Mouse (Mus musculus) heart, embryonic 11.5 days (tissue): ENCODE measurements at regions not wholly inside any gene's neighbourhood (a gene's known extent, or its start where the extent isn't known, plus 50 kb on each side); places are given as distances from the start of the nearest gene placed in this dataset.

Experiments used
- ATAC-seq: fragments of 200-750 bp; cut with Nextera tagmentation; replicated peaks from 2 replicates; pipeline ENCODE4 v1.8.0; 2017; ENCODE audit warnings: moderate library complexity; ENCODE audit not compliant: insufficient number of reproducible peaks, low FRiP score, low TSS enrichment
- H3K27ac ChIP-seq: fragments of 300-500 bp; sonication (generic); 2 replicates; pipeline ENCODE4 v1.5.1; 2014; ENCODE audit warnings: mild to moderate bottlenecking, low read depth, low read length
- H3K27me3 ChIP-seq: fragments of 300-500 bp; sonication (generic); 2 replicates; pipeline ENCODE4 v1.6.1; 2014; ENCODE audit warnings: mild to moderate bottlenecking, low read length, mixed read lengths; ENCODE audit not compliant: control insufficient read depth, insufficient read depth
- H3K36me3 ChIP-seq: fragments of 300-500 bp; sonication (generic); 2 replicates; pipeline ENCODE4 v1.6.1; 2014; ENCODE audit warnings: mild to moderate bottlenecking, low read length, moderate library complexity, mixed read lengths; ENCODE audit not compliant: control insufficient read depth, insufficient read depth
- H3K4me1 ChIP-seq: fragments of 300-500 bp; sonication (generic); 2 replicates; pipeline ENCODE4 v1.6.1; 2014; ENCODE audit warnings: low read length; ENCODE audit not compliant: control insufficient read depth, insufficient read depth
- H3K4me2 ChIP-seq: fragments of 300-500 bp; sonication (generic); 2 replicates; pipeline ENCODE4 v1.6.1; 2014; ENCODE audit warnings: mild to moderate bottlenecking, moderate library complexity
- H3K4me3 ChIP-seq: fragments of 300-500 bp; sonication (generic); 2 replicates; pipeline ENCODE4 v1.5.1; 2014; ENCODE audit warnings: low read depth, low read length
- H3K9ac ChIP-seq: fragments of 300-500 bp; sonication (generic); 2 replicates; pipeline ENCODE4 v1.6.1; 2014; ENCODE audit warnings: mild to moderate bottlenecking, low read depth, low read length, moderate library complexity
- H3K9me3 ChIP-seq: fragments of 300-500 bp; sonication (generic); replicated peaks from 2 replicates; pipeline ENCODE4 v1.6.1; 2016; ENCODE audit warnings: low read length; ENCODE audit not compliant: control insufficient read depth
- WGBS: fragments of 180-500 bp; shearing (Covaris S2); extraction: QIAGEN DNeasy Blood & Tissue Kit; methylation state at CpG from one replicate; pipeline ENCODE4 v1.1.7; 2014; ENCODE audit not compliant: insufficient replicate concordance; 5-methylcytosine and 5-hydroxymethylcytosine counted together

DNA sequence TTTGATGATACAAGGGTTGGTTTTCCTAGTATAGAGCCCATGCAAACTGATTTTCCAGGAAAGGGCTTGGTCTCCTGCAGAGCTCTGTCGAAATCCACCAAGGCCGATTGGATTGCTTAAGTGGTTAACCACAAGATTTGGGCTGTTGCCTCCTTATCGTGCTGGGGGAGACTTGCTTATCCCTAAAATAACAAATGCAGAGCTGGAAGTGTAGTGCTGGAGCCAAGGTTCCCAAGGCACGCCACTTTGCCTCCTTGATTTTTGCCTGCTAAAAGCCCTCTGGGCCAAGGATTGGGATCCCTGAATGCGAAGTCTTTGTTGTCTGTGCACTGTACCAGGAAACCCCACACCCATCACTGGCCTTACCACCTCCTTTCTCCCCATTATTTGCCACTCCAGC lies 52.8 kb upstream of the Tmem178 start:
- Histone ChIP-seq H3K4me3 (no peak overlapping the region), H3K27ac (peak overlapping the region; percentile 30; the same call in 1 of the 2 replicates), H3K4me2 (no peak overlapping the region), H3K4me1 (peaks cover 10% of the 10 kb centered on the region), H3K27me3 (no peaks in the 10 kb centered on the region), H3K9me3 (no peaks in the 10 kb centered on the region), H3K9ac (no peak overlapping the region), H3K36me3 (no peaks in the 10 kb centered on the region)
- WGBS: 17% methylated on average over 5 of the region's 5 CpGs
- ATAC-seq: no peak

DNA sequence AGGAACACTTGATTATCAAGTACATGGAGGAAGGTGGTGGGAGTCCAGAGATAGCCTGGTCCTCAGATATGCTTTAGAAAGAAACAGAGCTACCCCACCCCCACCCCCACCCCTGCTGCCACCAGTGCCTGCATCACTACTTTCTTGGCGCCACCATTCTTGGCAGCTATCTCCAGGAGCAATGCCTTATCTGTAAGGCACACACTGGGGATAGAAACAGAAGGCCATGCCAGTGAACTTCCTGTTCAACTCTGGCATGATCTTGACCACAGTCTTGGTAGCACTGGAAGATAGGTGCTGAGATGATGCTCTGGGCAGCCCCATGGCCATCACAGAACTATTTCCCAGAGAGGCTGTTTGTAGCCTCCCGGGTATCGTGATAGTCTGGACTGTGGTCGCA lies 55.3 kb upstream of the Tmem178 start:
- H3K9ac ChIP-seq: no peak overlapping the region
- 79% methylated on average over 4 of the region's 4 CpGs for WGBS

GRCm38 (mm10) chr17:80887749-80888119 lies 56.7 kb upstream of the Tmem178 start:
- 30% methylated on average over 8 of the region's 8 CpGs for WGBS
- peak overlapping the region; percentile 36 for H3K4me2 ChIP-seq
- ATAC-seq: no peak
- H3K27ac ChIP-seq: peak overlapping the region; percentile 75
- no peak overlapping the region for H3K4me3 ChIP-seq
- peaks cover 21% of the 10 kb centered on the region for H3K4me1 ChIP-seq
- H3K27me3 ChIP-seq: no peaks in the 10 kb centered on the region
- no peak overlapping the region; the same call in 1 of the 2 replicates for H3K9ac ChIP-seq
- no peaks in the 10 kb centered on the region for H3K36me3 ChIP-seq
- H3K9me3 ChIP-seq: no peaks in the 10 kb centered on the region

More for the DNA sequence above, 55.3 kb upstream of the Tmem178 start:
- ATAC-seq: no peak
- Histone ChIP-seq H3K9me3 (no peaks in the 10 kb centered on the region), H3K36me3 (no peaks in the 10 kb centered on the region), H3K4me2 (no peak overlapping the region), H3K4me3 (no peak overlapping the region), H3K27ac (no peak overlapping the region), H3K4me1 (peaks cover 21% of the 10 kb centered on the region), H3K27me3 (no peaks in the 10 kb centered on the region)

GRCm38 (mm10) chr17:80887021-80887748 lies 57.2 kb upstream of the Tmem178 start:
- 46% methylated on average over 18 of the region's 18 CpGs for WGBS

GRCm38 (mm10) chr17:80886211-80886701 lies 58.2 kb upstream of the Tmem178 start:
- H3K9me3 ChIP-seq: no peaks in the 10 kb centered on the region
- no peak overlapping the region for H3K4me2 ChIP-seq
- no peak overlapping the region; the same call in 1 of the 2 replicates for H3K27ac ChIP-seq
- H3K36me3 ChIP-seq: no peaks in the 10 kb centered on the region
- peaks cover 21% of the 10 kb centered on the region for H3K4me1 ChIP-seq
- H3K9ac ChIP-seq: no peak overlapping the region
- no peak overlapping the region for H3K4me3 ChIP-seq
- no peaks in the 10 kb centered on the region for H3K27me3 ChIP-seq
- no peak for ATAC-seq
- 41% methylated on average over 3 of the region's 3 CpGs for WGBS

More at GRCm38 (mm10) chr17:80887021-80887748, 57.2 kb upstream of the Tmem178 start:
- Histone ChIP-seq H3K9ac (peak overlapping the region; percentile 53), H3K4me1 (peaks cover 21% of the 10 kb centered on the region), H3K36me3 (no peaks in the 10 kb centered on the region), H3K9me3 (no peaks in the 10 kb centered on the region), H3K27me3 (no peaks in the 10 kb centered on the region), H3K4me2 (peak overlapping the region; percentile 36), H3K27ac (peak overlapping the region; percentile 75), H3K4me3 (no peak overlapping the region)
- no peak for ATAC-seq

- no peak for ATAC-seq
- H3K27ac ChIP-seq: no peak overlapping the region
- H3K36me3 ChIP-seq: no peaks in the 10 kb centered on the region
- no peak overlapping the region for H3K4me3 ChIP-seq
- 72% methylated on average over 9 of the region's 9 CpGs for WGBS
- no peaks in the 10 kb centered on the region for H3K27me3 ChIP-seq
- no peaks in the 10 kb centered on the region for H3K9me3 ChIP-seq
- H3K4me2 ChIP-seq: no peak overlapping the region
- H3K9ac ChIP-seq: no peak overlapping the region
- H3K4me1 ChIP-seq: peaks cover 21% of the 10 kb centered on the region
Measured at GRCm38 (mm10) chr17:80885706-80886105, 58.7 kb upstream of the Tmem178 start.

DNA sequence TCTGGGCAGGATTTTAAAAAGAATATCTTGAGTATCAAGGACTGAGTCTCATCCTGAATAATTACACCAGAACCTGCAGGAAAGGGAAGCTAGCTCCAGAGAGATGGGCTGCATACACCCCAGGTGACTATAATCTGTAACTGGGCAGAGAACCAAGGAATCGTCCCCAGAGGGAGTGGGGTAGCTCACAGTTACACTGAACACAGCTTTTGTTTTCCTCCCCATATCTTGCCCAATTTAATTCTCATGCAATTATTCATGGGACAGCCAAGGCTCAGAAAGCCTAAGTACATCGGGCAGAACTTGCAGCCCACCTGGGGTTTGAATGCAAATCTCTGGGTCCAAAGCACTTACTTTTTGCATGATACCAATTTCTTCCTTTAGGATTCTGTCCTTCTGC lies 59.5 kb upstream of the Tmem178 start:
- Histone ChIP-seq H3K27ac (no peak overlapping the region), H3K36me3 (no peaks in the 10 kb centered on the region), H3K4me1 (peaks cover 21% of the 10 kb centered on the region), H3K9ac (no peak overlapping the region), H3K9me3 (no peaks in the 10 kb centered on the region), H3K4me2 (no peak overlapping the region), H3K4me3 (no peak overlapping the region), H3K27me3 (no peaks in the 10 kb centered on the region)
- 60% methylated on average over 2 of the region's 2 CpGs for WGBS
- no peak for ATAC-seq

DNA sequence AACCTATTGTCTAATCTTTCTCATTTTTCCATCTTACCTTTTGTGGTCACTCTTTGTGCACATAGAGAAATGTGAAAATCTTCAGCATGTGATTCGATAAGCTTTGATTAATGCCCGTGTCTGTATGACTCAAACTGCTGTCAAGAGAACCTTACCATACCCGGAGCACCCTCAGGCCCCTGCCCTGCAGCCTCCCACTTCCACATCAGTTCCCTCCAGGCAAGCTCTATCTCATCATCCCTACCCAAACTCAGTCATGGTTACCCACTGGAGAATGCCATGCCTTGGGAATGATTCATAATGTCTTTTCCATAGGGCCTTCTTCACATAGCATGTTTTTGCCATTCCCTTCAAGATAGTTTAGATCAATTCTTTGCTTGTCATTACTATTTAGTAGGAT lies 62.0 kb upstream of the Tmem178 start:
- H3K27me3 ChIP-seq: no peaks in the 10 kb centered on the region
- no peaks in the 10 kb centered on the region for H3K36me3 ChIP-seq
- H3K9ac ChIP-seq: no peak overlapping the region
- no peak overlapping the region for H3K4me3 ChIP-seq
- H3K9me3 ChIP-seq: no peaks in the 10 kb centered on the region
- H3K4me2 ChIP-seq: no peak overlapping the region
- H3K27ac ChIP-seq: no peak overlapping the region
- WGBS: 73% methylated on average over 3 of the region's 3 CpGs
- H3K4me1 ChIP-seq: peaks cover 17% of the 10 kb centered on the region
- no peak for ATAC-seq

DNA sequence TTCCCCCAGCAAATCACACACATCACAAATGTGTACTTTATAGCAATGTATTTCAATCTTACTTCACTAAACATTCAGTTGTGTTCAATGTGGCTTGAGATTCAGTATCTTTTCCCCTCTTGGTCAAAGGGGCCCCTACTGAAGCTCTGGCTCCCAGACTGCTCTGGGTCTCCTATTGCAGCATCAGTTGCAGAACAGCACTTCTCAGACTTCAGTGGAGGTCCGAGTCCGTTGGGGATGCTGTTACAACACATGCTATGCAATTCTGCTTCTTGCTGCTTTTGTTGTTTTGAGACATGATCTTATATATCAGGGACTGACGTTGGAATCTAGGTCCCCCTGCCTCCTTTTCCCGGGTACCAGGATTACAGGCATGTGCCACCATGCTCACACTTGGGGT lies 64.1 kb upstream of the Tmem178 start:
- Histone ChIP-seq H3K4me2 (no peak overlapping the region), H3K4me1 (no peaks in the 10 kb centered on the region), H3K9ac (no peak overlapping the region), H3K4me3 (no peak overlapping the region), H3K9me3 (no peaks in the 10 kb centered on the region), H3K27ac (no peak overlapping the region), H3K36me3 (no peaks in the 10 kb centered on the region), H3K27me3 (no peaks in the 10 kb centered on the region)
- no peak for ATAC-seq
- WGBS: 71% methylated on average over 4 of the region's 4 CpGs
